Mouse (Mus musculus): ENCODE results near the gene Trpm5. TPM values are rescaled to one million over a fixed set of nuclear protein-coding genes. Genes with fewer than 3 reads are reported as not detected.

The Trpm5 gene
- total RNA-seq, 4 experiments from 2014 or later, result not detected

GRCm38 (mm10) chr7:143041138-143041822 lies 53.2 kb downstream of the Trpm5 start:
- no peak for DNase-seq (ENCODE audit: low spot score in 2 of 2)

DNA sequence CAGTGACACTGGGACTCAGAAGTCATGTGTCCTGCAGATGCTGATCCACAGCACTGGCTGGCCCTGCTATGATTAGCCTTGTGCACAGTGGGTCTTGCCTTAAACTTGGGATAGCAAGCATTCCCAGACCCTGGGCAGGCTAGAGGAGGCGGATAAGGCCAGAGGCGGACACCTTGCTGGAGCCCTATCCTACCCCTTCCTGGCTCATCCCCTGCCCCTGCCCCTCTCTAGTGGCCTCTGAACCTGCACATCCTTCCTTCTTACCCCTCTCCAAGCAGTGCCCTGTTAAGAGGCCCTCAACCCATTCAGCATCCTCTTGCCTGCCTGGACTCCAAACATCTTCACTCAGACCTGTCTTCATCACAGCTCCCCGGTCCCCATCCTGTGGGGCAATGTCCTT lies 53.9 kb downstream of the Trpm5 start:
- no peak for DNase-seq (ENCODE audit: low spot score in 2 of 2)

DNA sequence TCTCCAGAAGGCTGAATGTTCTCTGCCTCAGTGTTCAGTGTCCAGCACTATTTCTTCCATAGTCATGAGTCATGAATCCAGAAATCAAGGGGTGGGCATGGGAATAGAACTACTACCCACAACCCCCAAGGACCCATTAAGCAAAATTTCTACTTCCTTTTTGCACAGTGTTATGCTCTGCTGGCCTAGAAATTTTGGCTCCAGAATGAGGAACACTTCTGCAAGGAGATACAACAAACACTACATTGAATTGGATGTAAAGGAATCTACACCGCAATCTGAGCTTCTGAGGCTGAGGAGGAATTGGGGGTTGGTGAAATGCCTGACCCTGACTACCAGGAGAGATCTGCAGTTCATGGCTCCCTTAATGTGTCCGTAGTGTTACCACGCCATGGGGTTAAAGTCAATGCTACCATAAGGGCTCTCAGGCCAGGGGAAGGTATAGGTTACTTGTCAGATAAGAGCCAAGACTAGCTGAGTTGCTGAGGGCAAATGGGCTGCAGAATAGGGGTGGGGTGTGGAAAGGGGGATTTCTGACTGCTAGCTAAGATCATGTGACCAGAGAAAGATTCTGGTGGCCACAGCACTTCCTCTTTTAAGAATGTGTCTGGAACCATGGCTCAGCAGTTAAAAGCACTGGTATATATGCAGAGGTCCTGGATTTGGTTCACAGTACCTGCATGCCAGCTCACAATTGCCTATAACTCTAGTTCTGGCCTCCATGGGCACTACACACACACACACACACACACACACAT lies 56.1 kb downstream of the Trpm5 start:
- DNase-seq (ENCODE audit: low spot score in 2 of 2), result no peak

- DNase-seq (ENCODE audit: low spot score in 2 of 2), result no peak
Observed at GRCm38 (mm10) chr7:143037306-143037705, 57.1 kb downstream of the Trpm5 start.

DNA sequence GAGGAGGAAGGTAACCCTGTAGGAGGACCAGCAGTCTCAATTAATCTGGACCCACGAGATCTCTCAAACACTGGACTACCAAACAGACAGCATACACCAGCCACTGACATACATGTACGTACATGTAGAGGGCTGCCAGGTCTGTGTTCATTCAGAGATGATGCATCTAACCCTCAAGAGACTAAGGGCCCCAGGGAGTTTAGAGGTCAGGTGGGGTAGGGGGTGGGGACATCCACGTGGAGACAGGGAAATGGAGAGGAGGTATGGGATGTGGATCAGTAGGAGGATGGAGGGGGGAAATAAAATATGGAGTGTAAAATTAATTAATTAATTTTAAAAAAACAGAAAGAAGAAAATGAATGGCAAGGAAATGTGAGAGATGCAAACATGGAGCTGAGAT lies 57.7 kb downstream of the Trpm5 start:
- no peak for DNase-seq (ENCODE audit: low spot score in 2 of 2)

DNA sequence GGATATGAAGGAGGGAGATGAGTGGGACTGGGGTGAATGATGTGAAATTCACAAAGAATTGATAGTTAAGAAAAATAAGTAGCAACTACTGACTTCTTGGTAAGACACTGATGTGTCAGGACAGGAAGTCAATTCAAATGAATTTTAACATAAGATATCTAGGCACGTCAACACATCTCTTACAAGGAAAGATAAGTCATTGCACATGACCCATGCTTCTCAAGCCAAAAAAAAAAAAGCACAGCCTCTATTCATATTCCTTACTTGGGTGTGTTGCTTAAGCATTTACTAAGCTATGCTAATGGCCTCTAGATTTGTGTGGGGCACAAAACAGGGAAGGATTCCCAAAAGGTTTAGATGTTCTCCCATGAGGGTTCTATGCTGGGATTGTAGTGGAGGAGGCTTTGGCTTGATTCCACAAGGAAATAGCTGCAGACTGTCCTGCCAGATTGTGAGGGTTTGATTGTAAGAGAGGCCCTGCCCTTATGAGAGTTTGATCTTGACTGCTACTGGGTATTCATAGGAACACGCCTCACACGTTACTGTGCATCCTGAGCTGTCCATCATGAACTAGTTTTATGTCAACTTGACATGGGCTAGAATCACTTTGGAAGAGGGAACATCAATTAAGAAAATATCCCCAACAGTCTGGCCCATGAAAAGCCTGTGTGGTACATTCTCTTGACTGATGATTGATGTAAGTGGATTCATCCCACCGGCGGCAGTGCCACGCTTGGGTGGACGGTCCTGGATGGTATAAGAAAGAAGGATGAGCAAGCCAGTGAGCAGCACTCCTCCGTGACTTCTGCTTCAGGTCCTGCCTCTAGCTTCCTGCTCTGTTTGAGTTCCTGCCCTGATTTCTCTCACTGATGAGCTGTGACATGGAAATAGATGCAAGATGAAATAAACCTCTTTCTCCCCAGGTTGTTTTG lies 59.7 kb downstream of the Trpm5 start:
- DNase-seq (ENCODE audit: low spot score in 2 of 2), result no peak

DNA sequence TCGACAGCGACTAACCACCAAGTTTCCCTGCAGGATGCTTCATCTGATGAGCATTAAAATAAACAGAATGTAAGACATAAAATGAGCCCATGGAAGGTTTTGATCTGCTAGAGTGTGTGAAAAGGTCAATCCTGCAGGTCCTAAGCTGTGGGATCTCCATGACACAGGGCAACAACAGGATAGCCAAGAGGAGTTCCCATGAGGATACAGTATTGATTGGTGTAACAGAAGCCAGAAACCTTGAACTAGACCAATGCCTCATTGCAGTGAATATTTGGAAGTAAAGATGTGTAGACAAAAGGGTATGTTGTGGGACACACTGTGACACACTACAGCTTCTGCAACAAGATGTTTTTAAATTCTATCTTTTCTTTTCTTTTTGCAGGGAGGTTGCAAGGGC lies 60.3 kb downstream of the Trpm5 start:
- DNase-seq (ENCODE audit: low spot score in 2 of 2), result no peak

- DNase-seq (ENCODE audit: low spot score in 2 of 2), result no peak
Observed at GRCm38 (mm10) chr7:143033581-143033980, 60.9 kb downstream of the Trpm5 start.

DNA sequence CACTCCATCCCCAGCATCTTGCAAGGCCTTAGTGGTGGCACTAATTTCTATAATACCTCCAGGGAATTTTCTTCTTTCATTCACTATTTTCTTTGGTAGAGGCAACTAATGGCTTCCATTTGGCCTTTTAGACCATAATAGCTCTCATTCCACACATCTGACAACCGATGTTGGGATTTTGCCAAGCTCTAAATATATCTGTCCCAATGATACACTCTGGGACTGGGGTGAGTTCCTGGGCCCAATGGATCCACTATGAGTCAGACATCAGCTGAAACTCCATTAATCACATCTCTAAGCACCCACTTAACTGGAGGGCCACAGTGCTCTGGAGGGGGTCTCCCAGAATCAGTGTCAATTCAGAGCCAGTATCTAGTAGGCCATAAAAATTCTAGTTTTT lies 62.6 kb downstream of the Trpm5 start:
- DNase-seq (ENCODE audit: low spot score in 2 of 2), result no peak

DNA sequence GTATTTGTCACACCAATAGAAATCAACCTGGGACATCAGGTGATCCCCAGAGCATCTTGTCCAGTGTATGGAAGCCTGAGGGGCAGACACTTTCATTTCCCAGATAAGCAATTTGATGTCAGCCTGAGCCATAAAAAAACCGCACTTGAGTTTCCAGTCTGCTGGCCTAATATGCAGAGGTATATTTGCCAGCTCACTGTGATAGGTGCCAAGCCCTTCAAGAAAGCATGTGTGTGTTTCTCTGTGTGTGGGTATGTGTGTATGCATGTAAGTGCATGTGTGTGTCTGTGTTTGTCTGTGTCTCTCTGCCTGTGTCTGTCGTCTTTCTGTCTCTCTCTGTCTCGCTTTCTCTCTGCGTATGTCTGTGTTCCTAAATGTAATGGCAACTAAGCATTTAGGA lies 67.2 kb downstream of the Trpm5 start:
- no peak for DNase-seq (ENCODE audit: low spot score in 2 of 2)

DNA sequence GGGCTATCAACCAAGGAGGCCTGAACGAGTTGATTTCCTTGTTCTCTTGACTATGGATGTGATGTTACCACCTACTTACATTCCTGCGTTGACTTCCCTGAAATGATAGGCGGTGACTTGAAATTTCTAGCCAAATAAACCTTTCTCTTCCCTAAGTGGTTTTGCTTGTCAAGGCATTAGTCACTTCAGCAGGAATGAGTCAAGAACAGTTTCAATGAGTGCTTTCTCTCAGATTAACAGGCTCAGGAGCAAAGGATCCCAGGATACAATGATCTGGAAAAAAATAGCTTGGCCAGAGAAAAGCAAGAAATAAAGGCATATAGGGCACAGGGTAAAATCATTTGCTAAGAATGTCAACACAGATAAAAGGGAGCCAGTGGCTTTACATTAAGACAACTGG lies 68.9 kb downstream of the Trpm5 start:
- DNase-seq (ENCODE audit: low spot score in 2 of 2), result no peak

DNA sequence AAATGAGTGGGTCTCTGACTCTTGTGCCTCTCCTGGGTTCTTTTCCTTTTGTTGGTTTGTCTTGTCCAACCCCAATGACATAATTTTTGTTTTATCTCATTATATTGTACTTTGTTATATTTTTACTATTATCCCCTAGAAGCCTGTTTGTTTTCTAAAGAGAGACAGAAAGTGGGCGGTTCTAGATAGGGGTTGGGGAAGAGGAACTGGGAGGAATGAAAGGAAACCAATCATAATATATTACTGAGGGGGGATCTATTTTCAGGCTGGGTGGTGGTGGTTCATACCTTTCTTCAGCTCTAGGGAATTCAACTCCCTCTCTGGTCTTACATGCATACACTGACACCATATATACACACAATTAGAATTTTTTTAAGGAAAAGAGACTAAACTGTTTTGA lies 70.1 kb downstream of the Trpm5 start:
- no peak for DNase-seq (ENCODE audit: low spot score in 2 of 2)

GRCm38 (mm10) chr7:143023499-143023898 lies 70.9 kb downstream of the Trpm5 start:
- DNase-seq (ENCODE audit: low spot score in 2 of 2), result no peak

- no peak for DNase-seq (ENCODE audit: low spot score in 2 of 2)
Observed at GRCm38 (mm10) chr7:143021356-143022164, 72.9 kb downstream of the Trpm5 start.

- no peak for DNase-seq (ENCODE audit: low spot score in 2 of 2)
Observed at GRCm38 (mm10) chr7:143020764-143021163, 73.7 kb downstream of the Trpm5 start.

- no peak for DNase-seq (ENCODE audit: low spot score in 2 of 2)
Observed at GRCm38 (mm10) chr7:143020040-143020439, 74.4 kb downstream of the Trpm5 start.

Other genes with a start within 250 kb of the Trpm5 start
- gene Th, start 163.5 kb downstream of the Trpm5 start, total RNA-seq (2022), result under 1 TPM in 1 of 4 experiments, not detected in 3; 0.31 TPM
- gene Ascl2, start 125.4 kb downstream of the Trpm5 start, total RNA-seq (2022), result not detected
- gene Tspan32, start 89.6 kb downstream of the Trpm5 start, total RNA-seq (2022), result under 1 TPM in 2 of 4 experiments, not detected in 2; 0.27 to 0.56 TPM
- gene Cd81, start 41.9 kb downstream of the Trpm5 start, total RNA-seq (2022), result 100 to 1,000 TPM in 1 of 4 experiments, 10 to 100 TPM in 3; 85.0 to 103 (median 88.3) TPM
- 1 to 10 TPM; 7.1 to 8.3 (median 7.6) TPM for gene Tssc4, start 25.4 kb downstream of the Trpm5 start, total RNA-seq (2022)
- under 1 TPM; 0.20 to 0.48 (median 0.34) TPM for gene Kcnq1, start 11.7 kb upstream of the Trpm5 start, total RNA-seq (2022)